Mouse (Mus musculus): ENCODE data around the gene Asic4. TPM values are rescaled to one million over a fixed set of nuclear protein-coding genes. Genes with fewer than 3 reads are reported as not detected.

Asic4 gene
- total RNA-seq, 2 experiments from 2014 or later, result 8.6 to 10.2 TPM

GRCm38 (mm10) chr1:75462636-75463035, 12.4 kb downstream of the Asic4 start:
- no peak for DNase-seq
- intact Hi-C loops (cut with DNase I), result no loop called here

GRCm38 (mm10) chr1:75463652-75464204, 13.5 kb downstream of the Asic4 start:
- DNase-seq, result no peak
- intact Hi-C loops (cut with DNase I), result no loop called here

GRCm38 (mm10) chr1:75467215-75467927, 17.1 kb downstream of the Asic4 start:
- intact Hi-C loops (cut with DNase I), result loop anchor here (2.0 kb wide), 1 partner anchor 125 kb away; no protein-coding TSS in a partner anchor
- DNase-seq, result peak; percentile 78

GRCm38 (mm10) chr1:75469287-75469825, 19.1 kb downstream of the Asic4 start:
- DNase-seq, result no peak
- intact Hi-C loops (cut with DNase I), result no loop called here

GRCm38 (mm10) chr1:75476441-75476840, 26.2 kb downstream of the Asic4 start:
- DNase-seq, result no peak

GRCm38 (mm10) chr1:75477264-75477965, 27.2 kb downstream of the Asic4 start:
- intact Hi-C loops (cut with DNase I), result loop anchor here (5.0 kb wide), 1 partner anchor 120 kb away; no protein-coding TSS in a partner anchor
- DNase-seq, result peak; percentile 87

More at GRCm38 (mm10) chr1:75476441-75476840, 26.2 kb downstream of the Asic4 start:
- intact Hi-C loops (cut with DNase I), result loop anchor here (5.0 kb wide), 1 partner anchor 121 kb away; no protein-coding TSS in a partner anchor

GRCm38 (mm10) chr1:75477966-75478290, 27.7 kb downstream of the Asic4 start:
- DNase-seq, result no peak
- intact Hi-C loops (cut with DNase I), result loop anchor here (5.0 kb wide), 1 partner anchor 119 kb away; no protein-coding TSS in a partner anchor

GRCm38 (mm10) chr1:75478497-75478896, 28.3 kb downstream of the Asic4 start:
- intact Hi-C loops (cut with DNase I), result loop anchor here (5.0 kb wide), 1 partner anchor 119 kb away; no protein-coding TSS in a partner anchor
- DNase-seq, result no peak

GRCm38 (mm10) chr1:75478916-75479634, 28.8 kb downstream of the Asic4 start, which contains the start of the genes Chpf and Tmem198:
Gene Chpf, minus strand, starts transcription at chr1:75479307.
Gene Tmem198, plus strand, starts transcription at chr1:75479532.
- intact Hi-C loops (cut with DNase I), result loop anchor here (5.0 kb wide), 1 partner anchor 118 kb away; no protein-coding TSS in a partner anchor

GRCm38 (mm10) chr1:75479635-75479989, 29.4 kb downstream of the Asic4 start:
- intact Hi-C loops (cut with DNase I), result loop anchor here (5.0 kb wide), 1 partner anchor 118 kb away; no protein-coding TSS in a partner anchor
- DNase-seq, result no peak

More at GRCm38 (mm10) chr1:75478916-75479634, 28.8 kb downstream of the Asic4 start, which contains the start of the genes Chpf and Tmem198:
- peak; percentile 99 for DNase-seq

GRCm38 (mm10) chr1:75480036-75480435, 29.8 kb downstream of the Asic4 start:
- DNase-seq, result no peak
- intact Hi-C loops (cut with DNase I), result no loop called here

- no peak for DNase-seq
- intact Hi-C loops (cut with DNase I), result no loop called here
Measured at GRCm38 (mm10) chr1:75480735-75481134, 30.5 kb downstream of the Asic4 start.

- DNase-seq, result no peak
- intact Hi-C loops (cut with DNase I), result no loop called here
Measured at GRCm38 (mm10) chr1:75486561-75486960, 36.3 kb downstream of the Asic4 start.

GRCm38 (mm10) chr1:75487040-75487404, 36.8 kb downstream of the Asic4 start:
- no peak for DNase-seq
- intact Hi-C loops (cut with DNase I), result no loop called here

GRCm38 (mm10) chr1:75487405-75488161, 37.3 kb downstream of the Asic4 start:
- DNase-seq, result peak; percentile 76
- intact Hi-C loops (cut with DNase I), result no loop called here

GRCm38 (mm10) chr1:75490785-75491551, 40.7 kb downstream of the Asic4 start:
- intact Hi-C loops (cut with DNase I), result no loop called here
- no peak for DNase-seq

- intact Hi-C loops (cut with DNase I), result no loop called here
- DNase-seq, result no peak
Measured at GRCm38 (mm10) chr1:75492579-75493170, 42.4 kb downstream of the Asic4 start.

- peak; percentile 51 for DNase-seq
- intact Hi-C loops (cut with DNase I), result no loop called here
Measured at GRCm38 (mm10) chr1:75494878-75495548, 44.8 kb downstream of the Asic4 start.

Data from left cerebral cortex, postnatal 4 days (tissue).